Mouse (Mus musculus): Measurements from ENCODE around the gene Trib3.

DNA sequence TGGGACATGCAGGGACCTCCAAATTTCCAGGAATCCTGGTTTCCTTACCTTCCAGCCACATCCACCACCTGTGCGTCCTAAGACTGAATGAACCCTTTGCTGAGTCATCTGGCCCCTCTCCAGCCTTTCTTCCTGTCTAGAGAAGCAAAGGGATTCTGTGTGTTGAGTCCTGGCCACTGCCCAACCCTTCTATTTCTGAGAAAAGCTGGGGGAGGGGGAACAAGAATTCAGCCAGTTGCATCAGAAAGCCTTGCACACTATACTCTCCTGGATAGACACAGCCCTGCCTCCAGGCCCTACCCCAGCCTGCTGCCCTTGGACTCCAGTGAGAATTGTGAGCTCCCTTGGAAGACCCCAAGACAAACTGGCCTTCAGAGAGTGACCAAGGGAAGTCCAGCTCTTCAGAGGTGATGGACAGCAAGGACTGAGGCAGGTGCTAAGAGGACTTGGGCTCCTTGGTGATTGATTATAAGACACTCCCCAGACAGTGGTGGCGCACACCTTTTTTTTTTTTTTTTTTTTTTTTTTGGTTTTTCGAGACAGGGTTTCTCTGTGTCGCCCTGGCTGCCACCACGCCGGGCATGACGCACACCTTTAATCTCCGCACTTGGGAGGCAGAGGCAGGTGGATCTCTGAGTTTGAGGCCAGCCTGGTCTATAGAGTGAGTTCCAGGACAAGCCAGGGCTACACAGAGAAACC lies 6.2 kb upstream of the Trib3 start:
- TF ChIP-seq POLR2A (IDR thresholded peaks at IDR 0.05; ENCODE audit: borderline replicate concordance, control insufficient read depth, low read depth, low read length), result no peak
- no peak for TF ChIP-seq CTCF (IDR thresholded peaks at IDR 0.05; ENCODE audit: control insufficient read depth, insufficient read depth, low read length)

All from bone marrow, adult 2 months (tissue).